Mouse (Mus musculus): ENCODE data around the gene Plod2. TPM values are rescaled to one million over a fixed set of nuclear protein-coding genes. Genes with fewer than 3 reads are reported as not detected.

The Plod2 gene
- polyA plus RNA-seq (2012; rRNA removed), result 0.47 and 0.56 TPM in 2 replicates

DNA sequence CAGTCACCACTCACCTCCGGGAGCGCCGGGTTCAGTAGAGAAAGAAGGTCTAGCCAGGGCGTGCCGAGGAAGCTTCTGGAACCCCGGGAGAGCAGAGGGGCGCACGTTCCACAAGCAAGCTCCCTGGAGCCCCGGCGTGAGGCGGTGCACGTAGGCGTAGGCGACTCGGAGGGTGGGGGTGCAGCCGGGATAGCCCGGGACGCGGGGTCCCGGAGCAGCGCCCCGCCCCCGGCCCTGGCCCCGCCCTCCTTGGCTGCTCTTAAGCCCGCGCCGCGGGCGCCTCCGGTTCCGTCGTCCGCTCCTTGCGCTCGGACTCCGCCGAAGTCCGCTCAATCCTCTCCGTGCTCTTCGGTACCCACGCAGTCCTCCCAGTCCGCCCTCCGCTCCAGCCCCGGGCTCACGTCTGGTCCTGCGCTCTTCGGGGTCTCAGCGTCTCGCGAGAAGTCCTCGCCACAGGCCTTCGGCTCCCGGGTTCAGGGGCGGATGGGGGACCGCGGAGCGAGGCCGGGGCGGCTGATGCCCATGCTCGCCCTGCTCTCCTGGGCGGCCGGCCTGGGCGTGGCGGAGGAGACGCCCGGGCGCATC is at the start of gene Plod2:
Gene Plod2, plus strand, starts transcription at position 247 of the 585 bp plus-strand sequence.
- H3K27ac ChIP-seq (ENCODE audit: insufficient read depth, low read depth, low read length), result peak within 1 kb of the TSS; percentile 40; the same call in 1 of the 2 replicates
- TF ChIP-seq CTCF (IDR thresholded peaks at IDR 0.05; ENCODE audit: extremely low read depth, insufficient read length, insufficient replicate concordance, low read depth, low read length) (no peak), POLR2A (IDR thresholded peaks at IDR 0.05; ENCODE audit: low read depth, low read length) (no peak)
- H3K4me3 ChIP-seq (ENCODE audit: low read depth, low read length), result peak within 1 kb of the TSS; percentile 74
- H3K36me3 ChIP-seq (ENCODE audit: control insufficient read depth, insufficient read depth, low read length), result no peaks in the 10 kb centered on the region
- H3K27me3 ChIP-seq (ENCODE audit: control insufficient read depth, insufficient read depth, low read length), result peaks cover 5% of the 10 kb centered on the region
- H3K4me1 ChIP-seq (ENCODE audit: control insufficient read depth, insufficient read depth, insufficient read length, low read length), result peaks cover 6% of the 10 kb centered on the region; the same call in 1 of the 2 replicates
- WGBS, result under 1% methylated on average over 67 of the region's 67 CpGs

- TF ChIP-seq POLR2A (IDR thresholded peaks at IDR 0.05; ENCODE audit: low read depth, low read length) (no peak), CTCF (IDR thresholded peaks at IDR 0.05; ENCODE audit: extremely low read depth, insufficient read length, insufficient replicate concordance, low read depth, low read length) (peak; percentile 78; the same call in 1 of the 2 replicates)
- Histone ChIP-seq H3K4me3 (ENCODE audit: low read depth, low read length) (no peak overlapping the region), H3K27ac (ENCODE audit: insufficient read depth, low read depth, low read length) (no peak overlapping the region), H3K27me3 (ENCODE audit: control insufficient read depth, insufficient read depth, low read length) (no peaks in the 10 kb centered on the region), H3K36me3 (ENCODE audit: control insufficient read depth, insufficient read depth, low read length) (no peaks in the 10 kb centered on the region), H3K4me1 (ENCODE audit: control insufficient read depth, insufficient read depth, insufficient read length, low read length) (no peaks in the 10 kb centered on the region)
- WGBS, result 42% methylated on average over 12 of the region's 12 CpGs
Observed at GRCm38 (mm10) chr9:92499710-92500410, 42.2 kb upstream of the Plod2 start.

- Histone ChIP-seq H3K27ac (ENCODE audit: insufficient read depth, low read depth, low read length) (no peak overlapping the region), H3K27me3 (ENCODE audit: control insufficient read depth, insufficient read depth, low read length) (no peaks in the 10 kb centered on the region), H3K36me3 (ENCODE audit: control insufficient read depth, insufficient read depth, low read length) (no peaks in the 10 kb centered on the region), H3K4me1 (ENCODE audit: control insufficient read depth, insufficient read depth, insufficient read length, low read length) (no peaks in the 10 kb centered on the region), H3K4me3 (ENCODE audit: low read depth, low read length) (no peak overlapping the region)
- TF ChIP-seq CTCF (IDR thresholded peaks at IDR 0.05; ENCODE audit: extremely low read depth, insufficient read length, insufficient replicate concordance, low read depth, low read length) (no peak), POLR2A (IDR thresholded peaks at IDR 0.05; ENCODE audit: low read depth, low read length) (no peak)
- WGBS, result 67% methylated on average over 3 of the region's 3 CpGs
Observed at GRCm38 (mm10) chr9:92504256-92504655, 37.8 kb upstream of the Plod2 start.

DNA sequence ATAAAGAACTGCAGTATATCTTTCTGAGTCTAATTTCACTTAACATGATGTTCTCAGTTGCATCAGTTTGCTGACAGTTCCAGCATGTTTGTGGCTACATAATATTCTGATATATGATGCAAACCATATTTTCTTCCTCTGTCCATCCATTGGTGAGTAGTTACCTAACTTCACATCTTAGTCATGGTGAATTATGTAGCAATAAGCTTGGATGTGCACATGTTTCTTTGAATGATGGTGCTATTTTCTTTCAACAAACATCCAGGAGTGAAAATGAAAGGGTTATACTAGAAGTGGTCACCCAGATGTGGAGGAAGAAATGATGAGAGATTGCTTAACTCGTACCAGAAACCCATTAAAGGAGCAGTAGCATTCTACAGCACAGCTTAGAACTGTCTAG is 37.1 kb upstream of the Plod2 start:
- Histone ChIP-seq H3K27me3 (ENCODE audit: control insufficient read depth, insufficient read depth, low read length) (no peaks in the 10 kb centered on the region), H3K4me3 (ENCODE audit: low read depth, low read length) (no peak overlapping the region), H3K4me1 (ENCODE audit: control insufficient read depth, insufficient read depth, insufficient read length, low read length) (no peaks in the 10 kb centered on the region), H3K27ac (ENCODE audit: insufficient read depth, low read depth, low read length) (no peak overlapping the region), H3K36me3 (ENCODE audit: control insufficient read depth, insufficient read depth, low read length) (no peaks in the 10 kb centered on the region)
- TF ChIP-seq POLR2A (IDR thresholded peaks at IDR 0.05; ENCODE audit: low read depth, low read length) (no peak), CTCF (IDR thresholded peaks at IDR 0.05; ENCODE audit: extremely low read depth, insufficient read length, insufficient replicate concordance, low read depth, low read length) (no peak)
- 52% methylated on average over 1 of the region's 1 CpGs for WGBS

- Histone ChIP-seq H3K27ac (ENCODE audit: insufficient read depth, low read depth, low read length) (no peak overlapping the region), H3K4me1 (ENCODE audit: control insufficient read depth, insufficient read depth, insufficient read length, low read length) (no peaks in the 10 kb centered on the region), H3K4me3 (ENCODE audit: low read depth, low read length) (no peak overlapping the region), H3K36me3 (ENCODE audit: control insufficient read depth, insufficient read depth, low read length) (no peaks in the 10 kb centered on the region), H3K27me3 (ENCODE audit: control insufficient read depth, insufficient read depth, low read length) (no peaks in the 10 kb centered on the region)
- TF ChIP-seq POLR2A (IDR thresholded peaks at IDR 0.05; ENCODE audit: low read depth, low read length) (no peak), CTCF (IDR thresholded peaks at IDR 0.05; ENCODE audit: extremely low read depth, insufficient read length, insufficient replicate concordance, low read depth, low read length) (no peak)
Observed at GRCm38 (mm10) chr9:92511696-92512095, 30.3 kb upstream of the Plod2 start.

GRCm38 (mm10) chr9:92517036-92517435 is 25.0 kb upstream of the Plod2 start:
- Histone ChIP-seq H3K27me3 (ENCODE audit: control insufficient read depth, insufficient read depth, low read length) (no peaks in the 10 kb centered on the region), H3K36me3 (ENCODE audit: control insufficient read depth, insufficient read depth, low read length) (no peaks in the 10 kb centered on the region), H3K4me3 (ENCODE audit: low read depth, low read length) (no peak overlapping the region), H3K4me1 (ENCODE audit: control insufficient read depth, insufficient read depth, insufficient read length, low read length) (no peaks in the 10 kb centered on the region), H3K27ac (ENCODE audit: insufficient read depth, low read depth, low read length) (no peak overlapping the region)
- 96% methylated on average over 12 of the region's 12 CpGs for WGBS
- TF ChIP-seq POLR2A (IDR thresholded peaks at IDR 0.05; ENCODE audit: low read depth, low read length) (no peak), CTCF (IDR thresholded peaks at IDR 0.05; ENCODE audit: extremely low read depth, insufficient read length, insufficient replicate concordance, low read depth, low read length) (no peak)

- Histone ChIP-seq H3K4me1 (ENCODE audit: control insufficient read depth, insufficient read depth, insufficient read length, low read length) (no peaks in the 10 kb centered on the region), H3K27ac (ENCODE audit: insufficient read depth, low read depth, low read length) (no peak overlapping the region), H3K4me3 (ENCODE audit: low read depth, low read length) (no peak overlapping the region), H3K36me3 (ENCODE audit: control insufficient read depth, insufficient read depth, low read length) (no peaks in the 10 kb centered on the region), H3K27me3 (ENCODE audit: control insufficient read depth, insufficient read depth, low read length) (no peaks in the 10 kb centered on the region)
- TF ChIP-seq POLR2A (IDR thresholded peaks at IDR 0.05; ENCODE audit: low read depth, low read length) (no peak), CTCF (IDR thresholded peaks at IDR 0.05; ENCODE audit: extremely low read depth, insufficient read length, insufficient replicate concordance, low read depth, low read length) (no peak)
- 80% methylated on average over 10 of the region's 10 CpGs for WGBS
Observed at GRCm38 (mm10) chr9:92520751-92521150, 21.3 kb upstream of the Plod2 start.

Measured in small intestine, adult 2 months (tissue).